Mouse (Mus musculus) spleen, embryonic (tissue): Measurements from ENCODE around the gene Atp6v1e1.
"Not testable (repeated sequence)": the region's sequence is repeated elsewhere in the genome, so short reads cannot be mapped to it uniquely, and the experiment has no call there.

ENCODE experiments used
- CTCF ChIA-PET: fragments of 350-600 bp; sonication (Branson Sonifier 250); formaldehyde crosslinking; loops from one replicate; lab custom pipeline; 2022; lab: Charles Lee

The Atp6v1e1 gene

GRCm38 (mm10) chr6:120822307-120822928 is at the start of gene Atp6v1e1:
TSS of gene Atp6v1e1 (minus strand) at chr6:120822793.
- CTCF ChIA-PET = interaction anchor here (1.6 kb wide), 1 partner anchor 13 kb away, joined by 7 read pairs; the partner anchor contains the start of gene Bcl2l13

DNA sequence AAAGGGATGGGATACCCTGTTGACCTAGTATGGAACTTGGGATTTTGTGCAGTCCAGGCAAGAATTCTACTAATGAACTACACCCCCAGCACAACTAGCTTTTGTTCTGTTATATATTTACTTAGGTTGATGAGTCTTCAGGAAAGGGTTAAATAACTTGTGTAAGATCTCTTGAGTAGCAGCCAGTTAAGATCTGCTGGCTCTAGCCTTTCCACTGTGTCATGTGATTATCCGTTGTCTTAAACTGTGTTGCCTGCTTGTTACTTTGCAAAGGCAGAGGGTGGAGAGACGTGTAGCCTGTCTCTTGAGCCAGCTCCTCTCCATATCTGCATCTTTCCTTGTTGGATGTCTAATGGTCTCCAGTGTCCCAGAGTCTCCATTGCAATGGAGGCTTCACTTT is 48.7 kb upstream of the Atp6v1e1 start:
- CTCF ChIA-PET = interaction anchor here (0.6 kb wide), 1 partner anchor 26 kb away, joined by 3 read pairs; no protein-coding TSS in a partner anchor

DNA sequence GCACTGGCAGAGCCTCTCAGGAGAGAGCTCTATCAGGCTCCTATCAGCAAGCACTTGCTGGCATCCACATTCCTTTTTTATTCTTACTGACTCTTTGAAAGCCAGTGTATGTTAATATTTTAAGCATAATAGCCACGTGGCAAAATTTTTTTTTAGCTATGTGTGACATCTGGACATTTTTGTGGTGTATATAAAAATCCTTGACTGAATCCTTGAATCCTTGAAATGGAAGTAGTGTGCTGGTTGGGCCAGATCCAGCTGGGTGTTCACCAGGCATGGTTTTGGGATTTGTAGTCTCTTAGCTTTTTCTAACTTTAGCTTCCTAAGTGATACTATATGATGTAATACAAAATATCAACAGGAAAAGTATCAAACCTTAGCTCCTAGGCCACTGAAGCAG is 46.2 kb upstream of the Atp6v1e1 start:
- CTCF ChIA-PET = interaction anchor here (0.5 kb wide), 1 partner anchor 1093 kb away, joined by 4 read pairs; no protein-coding TSS in a partner anchor

- CTCF ChIA-PET = no interaction called here
Measured at GRCm38 (mm10) chr6:120866051-120866814, 43.6 kb upstream of the Atp6v1e1 start.

DNA sequence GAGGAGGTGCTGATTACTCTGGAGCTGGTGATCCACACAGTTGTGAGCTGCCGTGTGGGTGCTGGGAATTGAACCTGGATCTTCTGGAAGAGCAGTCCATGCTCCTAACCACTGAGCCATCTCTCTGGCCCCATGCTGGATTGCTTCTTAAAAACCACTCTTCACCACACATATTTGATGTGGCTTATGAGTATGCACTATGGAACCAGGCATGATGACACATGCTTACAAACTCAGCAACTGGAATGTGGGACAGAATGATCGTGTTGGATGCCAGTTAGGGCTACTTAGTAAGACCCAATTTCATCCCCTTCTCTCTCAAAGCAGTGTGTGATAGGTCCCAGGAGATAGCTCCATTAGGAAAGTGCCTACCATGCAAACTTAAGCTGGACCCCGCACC is 37.5 kb upstream of the Atp6v1e1 start:
- CTCF ChIA-PET = interaction anchor here (0.5 kb wide), 1 partner anchor 118 kb away, joined by 3 read pairs; no protein-coding TSS in a partner anchor

- CTCF ChIA-PET = no interaction called here
Measured at GRCm38 (mm10) chr6:120858217-120858711, 35.7 kb upstream of the Atp6v1e1 start.

DNA sequence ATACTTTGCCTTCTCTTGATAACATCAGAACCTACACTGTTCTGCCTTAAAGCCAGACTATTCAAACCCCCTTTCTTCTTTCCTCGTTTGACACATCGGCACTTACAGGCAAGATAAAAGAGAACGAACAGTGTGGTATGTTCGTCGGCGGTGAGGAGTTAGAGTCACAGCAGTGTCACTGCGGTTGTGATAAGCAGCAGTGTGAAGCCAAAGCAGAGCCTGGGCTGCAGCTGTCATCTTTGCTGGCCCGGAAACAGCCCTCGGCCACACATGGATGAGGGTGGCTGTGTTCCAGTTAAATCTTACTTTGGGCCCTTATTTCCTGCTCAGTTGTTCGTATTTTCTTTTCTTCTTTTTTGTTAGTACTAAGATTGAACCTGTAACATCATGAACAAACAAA is 31.8 kb upstream of the Atp6v1e1 start:
- CTCF ChIA-PET = no interaction called here

DNA sequence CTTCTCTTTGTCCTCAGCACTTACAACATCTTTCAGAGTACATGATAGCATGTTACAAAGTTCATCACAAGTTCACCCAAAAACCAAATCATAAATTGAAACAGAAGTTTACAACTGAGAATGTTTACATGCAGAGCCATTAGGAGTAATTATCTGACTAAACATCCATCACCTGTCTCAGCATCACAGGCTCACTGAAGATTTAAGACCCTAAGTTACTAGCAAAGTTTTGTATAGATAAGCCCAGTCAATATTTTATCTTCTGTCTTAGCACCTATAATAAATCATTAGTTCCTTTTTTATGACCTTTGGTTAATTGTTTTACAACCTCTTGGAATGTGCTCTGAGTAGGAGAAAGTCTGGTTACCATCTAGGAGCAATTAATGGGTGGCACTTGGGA is 28.1 kb upstream of the Atp6v1e1 start:
- CTCF ChIA-PET = not testable (repeated sequence)

DNA sequence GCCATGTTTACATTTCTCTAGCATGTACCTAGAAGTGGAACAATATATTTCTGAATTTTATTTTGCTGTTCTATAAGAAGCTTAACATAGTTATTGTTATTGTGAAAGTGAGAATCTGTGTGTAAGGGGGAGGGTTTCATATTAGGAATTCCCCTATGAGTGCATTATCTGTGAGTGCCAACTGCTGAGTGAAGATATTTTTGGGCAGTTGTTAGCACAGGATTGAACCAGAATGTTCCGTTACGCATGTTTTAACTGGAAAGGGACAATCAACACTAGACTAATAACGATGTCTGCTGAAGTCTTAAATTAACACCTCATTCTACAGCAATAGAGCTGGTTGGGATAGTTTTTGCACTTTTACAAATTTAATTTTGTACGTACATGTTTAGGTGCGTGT is 19.2 kb upstream of the Atp6v1e1 start:
- CTCF ChIA-PET = no interaction called here

GRCm38 (mm10) chr6:120840258-120840657 is 17.7 kb upstream of the Atp6v1e1 start:
- CTCF ChIA-PET = no interaction called here

DNA sequence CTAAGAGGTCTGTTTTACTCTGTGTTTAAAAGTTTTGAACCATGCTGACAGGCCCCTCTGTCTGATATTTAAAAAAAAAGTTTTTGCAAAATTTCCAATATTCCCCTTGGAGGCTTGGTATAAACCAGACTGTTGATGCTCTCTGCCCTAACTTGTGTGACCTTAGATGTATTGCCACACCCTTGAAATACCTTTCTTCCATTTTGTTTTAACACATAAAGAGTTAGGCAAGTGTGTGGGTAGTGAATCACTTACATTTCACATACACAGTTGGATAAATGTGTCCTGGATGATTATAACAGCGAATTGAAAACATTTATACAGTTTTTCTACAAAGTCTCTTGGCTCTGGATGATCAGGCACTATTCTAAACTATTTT is 14.5 kb upstream of the Atp6v1e1 start:
- CTCF ChIA-PET = no interaction called here

DNA sequence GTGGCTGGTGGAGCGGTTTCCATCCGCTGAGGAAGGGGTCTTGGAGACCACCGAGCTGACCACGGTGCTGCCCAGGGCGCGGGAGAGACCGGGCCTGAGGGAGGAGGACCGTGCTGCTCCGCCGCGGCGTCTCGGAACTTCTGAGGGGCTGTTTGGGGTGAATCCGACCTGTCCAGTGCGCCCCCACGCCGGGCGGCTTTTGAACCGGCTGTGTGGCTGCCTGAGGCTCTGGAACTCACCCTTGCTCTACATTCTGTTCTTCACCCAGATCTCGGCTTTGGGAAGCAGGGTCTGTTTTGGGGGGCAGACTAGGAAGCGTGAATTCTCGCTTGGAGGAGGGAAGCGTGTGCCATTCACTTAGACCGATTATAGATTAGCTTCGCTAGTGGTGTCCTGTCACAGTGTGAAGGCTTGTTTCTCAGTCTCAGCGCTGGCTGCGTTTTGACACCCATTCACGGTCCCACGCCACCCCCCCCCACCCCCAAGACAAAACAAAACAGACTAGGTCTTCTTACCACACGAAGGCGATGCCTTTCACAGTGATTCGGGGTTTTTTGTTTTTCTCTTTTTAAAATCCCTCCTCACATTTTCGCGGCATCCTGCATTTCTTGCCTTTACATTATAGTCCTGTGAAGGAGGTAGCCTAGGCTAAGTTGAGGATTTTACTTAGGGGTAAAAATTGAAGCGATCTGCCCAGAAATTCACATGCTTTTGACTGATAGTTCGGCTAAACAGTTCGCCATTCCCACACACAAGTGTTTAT is 14.0 kb upstream of the Atp6v1e1 start:
- CTCF ChIA-PET = interaction anchor here (1.0 kb wide), 1 partner anchor 345 kb away, joined by 4 read pairs; no protein-coding TSS in a partner anchor

GRCm38 (mm10) chr6:120835474-120836374 is 13.1 kb upstream of the Atp6v1e1 start, which contains the start of gene Bcl2l13:
TSS of gene Bcl2l13 (plus strand) at chr6:120836212.
- CTCF ChIA-PET = interaction anchor here (1.0 kb wide), 2 partner anchors 13 to 344 kb away, joined by 4 to 7 read pairs; partner anchors contain the start of gene Atp6v1e1

DNA sequence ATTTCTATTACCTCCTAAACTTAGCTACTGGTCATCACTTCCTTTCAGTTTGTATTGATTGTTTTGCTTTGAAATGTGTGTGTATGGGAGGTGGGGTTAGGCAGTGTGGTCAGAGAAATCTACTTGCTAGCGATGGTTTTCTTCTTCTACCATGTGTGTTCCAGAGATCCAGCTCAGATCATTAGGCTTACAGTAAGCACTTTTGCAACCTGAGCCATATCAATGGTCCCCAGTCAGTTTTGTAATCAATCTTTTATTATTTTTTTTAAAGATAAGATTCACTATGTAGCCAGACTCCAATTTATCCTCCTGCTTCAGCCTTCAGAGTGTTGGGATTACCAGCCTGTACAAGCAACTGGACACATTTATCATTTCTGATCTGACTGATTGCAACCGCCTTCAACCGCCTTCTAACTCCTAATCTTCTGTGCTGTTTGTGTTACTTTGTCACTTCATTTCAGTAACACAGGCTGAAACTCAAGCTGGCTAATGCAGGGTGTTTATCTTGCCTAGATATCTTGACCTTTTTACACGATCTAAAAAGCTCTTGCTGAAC is 12.3 kb upstream of the Atp6v1e1 start:
- CTCF ChIA-PET = interaction anchor here (1.0 kb wide), 1 partner anchor 12 kb away, joined by 7 read pairs; the partner anchor contains the start of gene Atp6v1e1

DNA sequence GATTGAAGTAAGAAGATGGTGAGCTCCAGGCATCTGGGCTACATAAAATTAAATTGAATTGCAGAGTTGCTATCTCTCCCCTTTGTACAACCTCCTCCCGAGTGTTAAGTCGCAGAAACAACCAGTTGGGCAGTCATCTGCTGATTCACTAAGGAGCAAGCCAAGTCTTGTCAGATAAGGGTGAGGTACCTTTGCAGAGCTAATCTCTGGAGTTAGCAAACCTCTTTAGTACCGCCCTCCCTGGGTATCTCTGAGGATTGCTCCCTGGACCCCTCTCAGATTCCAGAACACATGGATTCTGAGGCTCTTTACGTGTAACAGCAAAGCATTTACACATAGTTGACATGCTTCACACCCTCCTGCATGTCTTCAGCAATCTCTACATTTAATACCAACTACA is 9.5 kb upstream of the Atp6v1e1 start:
- CTCF ChIA-PET = no interaction called here

DNA sequence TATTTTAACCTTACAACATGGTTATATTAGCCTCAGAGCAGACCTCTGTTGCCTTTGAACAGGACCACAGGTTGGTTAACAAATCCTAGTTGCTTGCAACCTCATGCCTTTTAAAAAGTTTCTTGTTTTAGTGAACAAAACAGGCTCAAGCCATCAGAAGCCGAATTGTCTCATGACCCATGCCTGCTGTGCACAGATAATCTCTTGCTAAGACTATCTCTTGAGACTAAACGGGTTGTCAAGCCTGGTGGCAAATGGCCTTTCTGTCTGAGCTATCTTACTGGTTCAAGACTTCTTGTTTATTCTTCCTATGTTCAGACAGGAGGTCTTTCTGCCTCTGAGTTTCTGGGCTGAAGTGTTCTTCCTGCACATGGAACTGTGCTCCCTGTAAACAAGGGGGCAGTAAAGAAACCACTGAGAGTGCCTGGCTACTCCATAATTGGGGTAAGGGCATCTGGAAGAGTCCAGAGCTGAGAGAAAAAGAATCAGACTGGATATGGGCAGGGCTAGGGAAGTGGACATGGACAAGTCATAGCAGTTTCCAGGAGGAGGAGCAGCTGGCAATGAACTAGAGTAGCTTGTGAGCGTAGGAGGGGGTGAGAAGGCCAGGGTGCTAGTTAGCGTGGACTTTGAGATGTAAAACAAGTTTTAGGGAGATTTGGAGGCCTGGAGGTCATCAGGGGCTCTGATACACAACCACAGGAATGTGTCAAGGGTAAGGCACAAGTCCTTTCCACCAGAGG is 8.4 kb upstream of the Atp6v1e1 start:
- CTCF ChIA-PET = no interaction called here

GRCm38 (mm10) chr6:120830056-120830455 is 7.5 kb upstream of the Atp6v1e1 start:
- CTCF ChIA-PET = no interaction called here

DNA sequence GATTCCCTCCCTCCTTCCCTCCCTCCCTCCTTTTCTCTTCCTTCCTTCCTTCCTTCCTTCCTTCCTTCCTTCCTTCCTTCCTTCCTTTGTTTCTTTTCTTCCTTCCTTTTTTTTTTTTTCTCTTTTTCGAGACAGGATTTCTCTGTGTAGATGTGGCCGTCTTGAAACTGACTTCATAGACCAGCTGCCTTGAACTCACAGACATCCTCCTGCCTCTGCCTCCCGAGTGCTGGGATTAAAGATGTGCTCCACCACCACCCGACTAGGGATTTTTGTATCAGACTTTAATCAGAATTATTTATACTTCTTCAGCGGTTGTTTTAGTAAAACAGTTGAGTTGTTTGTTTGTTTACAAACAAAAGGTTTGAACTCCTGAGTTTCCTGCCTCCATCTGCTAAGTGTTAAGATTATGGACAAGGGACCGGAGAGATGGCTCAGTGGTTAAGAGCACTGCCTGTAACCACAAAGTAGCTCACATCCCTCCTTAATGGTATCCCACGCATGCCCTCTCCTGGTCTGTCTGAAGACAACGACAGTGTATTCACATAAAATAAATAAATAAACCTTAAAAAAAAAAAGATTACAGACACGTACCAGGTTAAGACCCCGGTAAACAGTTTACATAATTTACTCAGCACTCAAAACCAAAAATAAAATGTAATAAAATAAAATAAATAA is 483 bp upstream of the Atp6v1e1 start:
- CTCF ChIA-PET = interaction anchor here (1.6 kb wide), 1 partner anchor 13 kb away, joined by 7 read pairs; the partner anchor contains the start of gene Bcl2l13

- CTCF ChIA-PET = no interaction called here
Measured at GRCm38 (mm10) chr6:120821715-120822114, 878 bp downstream of the Atp6v1e1 start.
